Mouse (Mus musculus): Measurements from ENCODE around the gene Ddx43. TPM values are rescaled to one million over a fixed set of nuclear protein-coding genes. Genes with fewer than 3 reads are reported as not detected.

Gene Ddx43
- polyA plus RNA-seq, 1 experiment, result not detected

DNA sequence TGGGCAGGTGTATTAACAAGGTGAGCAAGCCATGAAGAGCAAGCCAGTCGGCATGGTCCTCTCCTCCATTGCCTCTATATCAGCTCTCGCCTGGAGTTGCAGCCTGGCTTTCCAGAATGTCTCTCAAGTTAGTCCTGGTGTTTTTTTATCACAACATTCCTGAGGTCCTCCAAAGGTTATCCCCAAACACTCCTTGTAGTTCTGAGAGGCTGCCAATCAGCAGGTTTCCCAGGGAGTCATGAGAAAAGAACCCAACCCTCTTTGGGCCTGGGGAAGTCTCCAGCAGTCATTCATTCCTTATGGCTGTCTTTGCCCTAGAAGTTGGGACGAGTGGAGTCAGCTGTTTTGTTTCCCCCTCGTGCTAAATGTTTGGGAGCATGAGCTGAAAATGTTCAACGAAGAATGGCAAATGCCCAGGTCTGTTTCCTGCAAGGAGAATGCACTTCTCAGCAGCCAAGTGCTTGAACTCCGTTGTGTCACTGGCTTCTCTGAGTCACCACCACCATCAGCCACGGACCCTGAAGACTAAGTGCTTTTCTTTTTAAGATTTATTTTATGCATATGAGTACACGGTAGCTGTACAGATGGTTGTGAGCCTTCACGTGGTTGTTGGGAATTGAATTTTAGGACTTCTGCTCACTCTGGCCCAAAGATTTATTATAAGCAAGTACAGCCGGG lies 22.6 kb upstream of the Ddx43 start:
- no peaks in the 10 kb centered on the region for H3K36me3 ChIP-seq (ENCODE audit: control insufficient read depth, insufficient read depth, low read length)
- no peak overlapping the region for H3K27ac ChIP-seq (ENCODE audit: insufficient read depth, low read depth, low read length)
- WGBS, result 77% methylated on average over 10 of the region's 10 CpGs
- DNase-seq, result no peak
- no peak overlapping the region for H3K4me3 ChIP-seq (ENCODE audit: insufficient read depth, low read depth, low read length)
- no peak for TF ChIP-seq POLR2A (IDR thresholded peaks at IDR 0.05; ENCODE audit: low read depth, low read length)
- TF ChIP-seq CTCF (conservative IDR thresholded peaks at IDR 0.05; ENCODE audit: insufficient read depth, insufficient read length, low read depth, low read length), result no peak
- H3K4me1 ChIP-seq (ENCODE audit: control insufficient read depth, insufficient read depth, low read length), result no peaks in the 10 kb centered on the region
- no peaks in the 10 kb centered on the region for H3K27me3 ChIP-seq (replicated peaks; ENCODE audit: control insufficient read depth, insufficient read depth, low read length)

DNA sequence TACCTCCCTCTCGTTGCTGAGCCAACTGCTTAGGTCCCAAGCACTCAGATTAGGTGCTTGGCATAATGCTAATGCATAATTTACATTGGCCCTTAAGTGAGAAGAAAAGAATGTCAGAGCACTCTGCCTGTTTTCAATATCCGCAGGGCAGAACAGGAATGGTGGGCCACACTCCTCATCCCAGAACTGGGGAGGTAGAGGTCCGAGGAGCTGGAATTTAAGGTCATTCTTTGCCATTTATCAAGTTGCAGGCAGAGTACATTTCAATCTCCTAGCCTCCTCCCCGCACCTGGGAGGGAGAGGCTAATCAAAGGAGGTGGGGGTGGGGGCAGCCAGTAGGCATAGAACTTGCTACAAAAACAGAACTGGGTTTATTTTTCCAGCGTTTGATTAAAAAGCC lies 21.2 kb upstream of the Ddx43 start:
- TF ChIP-seq POLR2A (IDR thresholded peaks at IDR 0.05; ENCODE audit: low read depth, low read length) (no peak), CTCF (conservative IDR thresholded peaks at IDR 0.05; ENCODE audit: insufficient read depth, insufficient read length, low read depth, low read length) (no peak)
- H3K4me3 ChIP-seq (ENCODE audit: insufficient read depth, low read depth, low read length), result no peak overlapping the region
- DNase-seq, result no peak
- 44% methylated on average over 5 of the region's 5 CpGs for WGBS
- no peaks in the 10 kb centered on the region for H3K27me3 ChIP-seq (replicated peaks; ENCODE audit: control insufficient read depth, insufficient read depth, low read length)
- H3K36me3 ChIP-seq (ENCODE audit: control insufficient read depth, insufficient read depth, low read length), result no peaks in the 10 kb centered on the region
- H3K27ac ChIP-seq (ENCODE audit: insufficient read depth, low read depth, low read length), result no peak overlapping the region
- no peaks in the 10 kb centered on the region for H3K4me1 ChIP-seq (ENCODE audit: control insufficient read depth, insufficient read depth, low read length)

- WGBS, result 45% methylated on average over 1 of the region's 1 CpGs
- H3K36me3 ChIP-seq (ENCODE audit: control insufficient read depth, insufficient read depth, low read length), result no peaks in the 10 kb centered on the region
- peak; percentile 7 for DNase-seq
- H3K4me1 ChIP-seq (ENCODE audit: control insufficient read depth, insufficient read depth, low read length), result no peaks in the 10 kb centered on the region
- H3K4me3 ChIP-seq (ENCODE audit: insufficient read depth, low read depth, low read length), result no peak overlapping the region
- H3K27ac ChIP-seq (ENCODE audit: insufficient read depth, low read depth, low read length), result no peak overlapping the region
- no peaks in the 10 kb centered on the region for H3K27me3 ChIP-seq (replicated peaks; ENCODE audit: control insufficient read depth, insufficient read depth, low read length)
- TF ChIP-seq CTCF (conservative IDR thresholded peaks at IDR 0.05; ENCODE audit: insufficient read depth, insufficient read length, low read depth, low read length), result no peak
Measured at GRCm38 (mm10) chr9:78374885-78375389, 20.6 kb upstream of the Ddx43 start.

- TF ChIP-seq CTCF (conservative IDR thresholded peaks at IDR 0.05; ENCODE audit: insufficient read depth, insufficient read length, low read depth, low read length), result no peak
- no peak for TF ChIP-seq POLR2A (IDR thresholded peaks at IDR 0.05; ENCODE audit: low read depth, low read length)
- no peak overlapping the region for H3K4me3 ChIP-seq (ENCODE audit: insufficient read depth, low read depth, low read length)
- no peaks in the 10 kb centered on the region for H3K27me3 ChIP-seq (replicated peaks; ENCODE audit: control insufficient read depth, insufficient read depth, low read length)
- WGBS, result 84% methylated on average over 4 of the region's 4 CpGs
- H3K27ac ChIP-seq (ENCODE audit: insufficient read depth, low read depth, low read length), result no peak overlapping the region
- H3K36me3 ChIP-seq (ENCODE audit: control insufficient read depth, insufficient read depth, low read length), result no peaks in the 10 kb centered on the region
- no peaks in the 10 kb centered on the region for H3K4me1 ChIP-seq (ENCODE audit: control insufficient read depth, insufficient read depth, low read length)
- no peak for DNase-seq
Measured at GRCm38 (mm10) chr9:78375486-78375885, 20.1 kb upstream of the Ddx43 start.

- Histone ChIP-seq H3K4me3 (ENCODE audit: insufficient read depth, low read depth, low read length) (no peak overlapping the region), H3K36me3 (ENCODE audit: control insufficient read depth, insufficient read depth, low read length) (no peaks in the 10 kb centered on the region), H3K4me1 (ENCODE audit: control insufficient read depth, insufficient read depth, low read length) (no peaks in the 10 kb centered on the region), H3K27me3 (replicated peaks; ENCODE audit: control insufficient read depth, insufficient read depth, low read length) (no peaks in the 10 kb centered on the region), H3K27ac (ENCODE audit: insufficient read depth, low read depth, low read length) (no peak overlapping the region)
- WGBS, result 55% methylated on average over 8 of the region's 8 CpGs
- no peak for DNase-seq
- TF ChIP-seq POLR2A (IDR thresholded peaks at IDR 0.05; ENCODE audit: low read depth, low read length) (no peak), CTCF (conservative IDR thresholded peaks at IDR 0.05; ENCODE audit: insufficient read depth, insufficient read length, low read depth, low read length) (no peak)
Measured at GRCm38 (mm10) chr9:78377546-78377945, 18.0 kb upstream of the Ddx43 start.

DNA sequence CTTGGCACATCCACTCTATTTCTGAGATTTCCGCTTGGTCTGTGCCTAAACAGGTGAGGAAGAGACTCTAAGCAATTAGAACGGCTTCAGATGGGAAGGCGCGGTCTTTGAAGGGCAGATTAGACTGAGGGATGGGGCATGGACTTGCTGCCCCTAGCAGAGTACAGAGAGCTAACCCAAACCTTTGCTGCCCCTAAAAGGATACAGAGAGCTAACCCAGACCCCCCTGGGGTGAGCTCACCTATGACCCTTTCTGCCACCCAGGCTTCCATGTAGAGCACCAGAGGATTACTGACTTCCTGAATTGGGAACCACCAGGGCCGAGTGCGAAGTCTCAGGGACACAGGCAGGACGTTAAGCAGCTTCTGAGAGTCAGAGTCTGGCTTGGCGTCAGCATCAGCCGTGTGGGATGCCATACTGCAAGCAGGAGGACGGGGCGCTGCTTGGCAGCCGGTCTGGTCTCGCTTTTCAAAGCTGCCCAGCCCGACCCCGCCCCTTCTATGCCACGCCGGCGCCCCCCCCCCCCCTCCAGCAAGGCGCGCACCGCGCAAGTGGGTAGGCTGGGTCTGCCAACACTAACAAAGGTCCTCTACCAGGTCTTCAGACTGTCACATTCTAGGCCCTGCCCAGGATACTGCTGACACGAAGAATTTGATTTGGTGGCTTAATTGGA lies 17.3 kb upstream of the Ddx43 start, which contains the start of gene Ooep:
Ooep (minus strand) TSS at position 613 of the 673 bp plus-strand sequence.
- Histone ChIP-seq H3K36me3 (ENCODE audit: control insufficient read depth, insufficient read depth, low read length) (no peaks in the 10 kb centered on the region), H3K27ac (ENCODE audit: insufficient read depth, low read depth, low read length) (no peak within 1 kb of the TSS), H3K4me1 (ENCODE audit: control insufficient read depth, insufficient read depth, low read length) (no peaks in the 10 kb centered on the region), H3K4me3 (ENCODE audit: insufficient read depth, low read depth, low read length) (no peak within 1 kb of the TSS), H3K27me3 (replicated peaks; ENCODE audit: control insufficient read depth, insufficient read depth, low read length) (no peaks in the 10 kb centered on the region)
- DNase-seq, result no peak
- 6% methylated on average over 23 of the region's 23 CpGs for WGBS
- TF ChIP-seq POLR2A (IDR thresholded peaks at IDR 0.05; ENCODE audit: low read depth, low read length) (no peak), CTCF (conservative IDR thresholded peaks at IDR 0.05; ENCODE audit: insufficient read depth, insufficient read length, low read depth, low read length) (no peak)

GRCm38 (mm10) chr9:78385893-78386292 lies 9.7 kb upstream of the Ddx43 start:
- Histone ChIP-seq H3K27me3 (replicated peaks; ENCODE audit: control insufficient read depth, insufficient read depth, low read length) (no peaks in the 10 kb centered on the region), H3K36me3 (ENCODE audit: control insufficient read depth, insufficient read depth, low read length) (no peaks in the 10 kb centered on the region), H3K4me3 (ENCODE audit: insufficient read depth, low read depth, low read length) (no peak overlapping the region), H3K27ac (ENCODE audit: insufficient read depth, low read depth, low read length) (no peak overlapping the region), H3K4me1 (ENCODE audit: control insufficient read depth, insufficient read depth, low read length) (no peaks in the 10 kb centered on the region)
- 59% methylated on average over 3 of the region's 3 CpGs for WGBS
- TF ChIP-seq POLR2A (IDR thresholded peaks at IDR 0.05; ENCODE audit: low read depth, low read length) (no peak), CTCF (conservative IDR thresholded peaks at IDR 0.05; ENCODE audit: insufficient read depth, insufficient read length, low read depth, low read length) (peak; percentile 53)
- peak; percentile 18 for DNase-seq
